Mouse (Mus musculus): ENCODE measurements around the gene Cisd1. TPM values are rescaled to one million over a fixed set of nuclear protein-coding genes. Genes with fewer than 3 reads are reported as not detected.

Cisd1 gene
- 9.6 to 13.2 TPM (median 12.1 TPM) in 4 replicates for total RNA-seq (2023)

GRCm38 (mm10) chr10:71344579-71345143, at the start of gene Cisd1:
Cisd1 (minus strand) TSS chr10:71344954.

GRCm38 (mm10) chr10:71347509-71347949, 2.8 kb upstream of the Cisd1 start, which contains the start of gene Ipmk:
Ipmk (plus strand) TSS chr10:71347763.

GRCm38 (mm10) chr10:71285126-71285580, 59.6 kb downstream of the Cisd1 start, which contains the start of gene Ube2d1:
Ube2d1 (minus strand) TSS chr10:71285262.

Other genes with a start within 250 kb of the Cisd1 start
- not detected in 4 replicates for gene Bicc1, start 185.3 kb downstream of the Cisd1 start, total RNA-seq (2023)
- 68.6 to 94.8 TPM (median 73.9 TPM) in 4 replicates for gene Tfam, start 106.7 kb downstream of the Cisd1 start, total RNA-seq (2023)
- gene Ube2d1, start 59.7 kb downstream of the Cisd1 start, total RNA-seq (2023), result 61.9 to 68.0 TPM (median 65.0 TPM) in 4 replicates
- gene Ipmk, start 2.8 kb upstream of the Cisd1 start, total RNA-seq (2023), result 25.0 to 32.3 TPM (median 27.3 TPM) in 4 replicates

Measured in B cell, adult 62 days (primary cell).